Mouse (Mus musculus) intestine, embryonic 14.5 days (tissue): Measurements from ENCODE around the gene Lrriq4. TPM values are rescaled to one million over a fixed set of nuclear protein-coding genes. Genes with fewer than 3 reads are reported as not detected.

ENCODE experiments used
- ATAC-seq: fragments of 200-750 bp; cut with Nextera tagmentation; replicated peaks from 2 replicates; pipeline ENCODE4 v1.8.0; 2017; ENCODE audit warnings: low read depth, moderate number of reproducible peaks, moderate TSS enrichment, moderate library complexity; ENCODE audit not compliant: low FRiP score, low TSS enrichment
- DNase-seq: peaks from one replicate; pipeline ENCODE4 v3.0.0-alpha.2; 2018; ENCODE audit warnings: low spot score
- H3K27ac ChIP-seq: fragments of 300-500 bp; sonication (generic); 2 replicates; pipeline ENCODE4 v1.5.1; 2014; ENCODE audit warnings: low read depth, mild to moderate bottlenecking, control low read depth
- H3K27me3 ChIP-seq: fragments of 300-500 bp; sonication (generic); replicated peaks from 2 replicates; pipeline ENCODE4 v1.6.1; 2014; ENCODE audit warnings: low read length, control low read depth; ENCODE audit not compliant: control insufficient read depth, insufficient read depth
- H3K36me3 ChIP-seq: fragments of 300-500 bp; sonication (generic); 2 replicates; pipeline ENCODE4 v1.6.1; 2014; ENCODE audit warnings: low read length, control low read depth; ENCODE audit not compliant: control insufficient read depth, insufficient read depth
- H3K4me1 ChIP-seq: fragments of 300-500 bp; sonication (generic); replicated peaks from 2 replicates; pipeline ENCODE4 v1.6.1; 2014; ENCODE audit warnings: low read length, control low read depth, mixed read lengths; ENCODE audit not compliant: control insufficient read depth, insufficient read depth
- H3K4me2 ChIP-seq: fragments of 300-500 bp; sonication (generic); 2 replicates; pipeline ENCODE4 v1.6.1; 2014; ENCODE audit warnings: low read length
- H3K4me3 ChIP-seq: fragments of 300-500 bp; sonication (generic); 2 replicates; pipeline ENCODE4 v1.5.1; 2014; ENCODE audit warnings: low read depth, low read length, control low read depth, mixed read lengths
- H3K9ac ChIP-seq: fragments of 300-500 bp; sonication (generic); 2 replicates; pipeline ENCODE4 v1.6.1; 2014; ENCODE audit warnings: mild to moderate bottlenecking, low read length
- H3K9me3 ChIP-seq: fragments of 300-500 bp; sonication (generic); 2 replicates; pipeline ENCODE4 v1.6.1; 2016; ENCODE audit warnings: low read length, control low read depth; ENCODE audit not compliant: control insufficient read depth
- WGBS: fragments of 180-500 bp; shearing (Covaris S2); extraction: QIAGEN DNeasy Blood & Tissue Kit; methylation state at CpG from one replicate; pipeline ENCODE4 v1.1.7; 2014; 5-methylcytosine and 5-hydroxymethylcytosine counted together
- polyA plus RNA-seq: library from polyadenylated mRNA; unstranded; fragments of >200 nt; fragmentation: Nextera tagmentation; extraction: Ambion mirVana; gene quantifications from 2 replicates; pipeline ENCODE4 v1.2.1, GENCODE M21; 2014

The Lrriq4 gene
- polyA plus RNA-seq, 1 experiment from 2014 or later = not detected

DNA sequence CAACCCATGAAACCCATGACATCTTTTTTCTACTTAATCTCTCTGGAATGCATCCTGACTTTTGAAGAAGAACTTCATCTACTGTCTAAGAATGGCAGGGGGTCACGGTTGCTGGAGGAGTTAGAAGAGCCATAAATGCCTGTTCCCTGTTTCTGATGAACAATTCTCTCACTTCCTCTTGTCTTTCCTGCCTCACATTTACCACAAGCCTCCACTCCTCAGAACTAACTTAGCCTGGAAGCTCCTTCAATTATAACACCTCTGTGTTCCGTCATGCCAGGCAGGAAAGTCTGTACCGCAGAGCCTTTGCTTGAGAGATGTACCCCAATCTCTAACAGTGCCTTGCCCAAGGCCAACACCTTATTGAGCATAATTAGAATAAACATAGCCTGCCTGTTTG, 74.3 kb downstream of the Lrriq4 start:
- no peak overlapping the region for H3K4me2 ChIP-seq
- ATAC-seq = no peak
- no peaks in the 10 kb centered on the region for H3K4me1 ChIP-seq
- H3K36me3 ChIP-seq = no peaks in the 10 kb centered on the region
- no peak overlapping the region for H3K9ac ChIP-seq
- no peaks in the 10 kb centered on the region for H3K9me3 ChIP-seq
- no peaks in the 10 kb centered on the region for H3K27me3 ChIP-seq
- DNase-seq = no peak
- H3K4me3 ChIP-seq = no peak overlapping the region
- no peak overlapping the region for H3K27ac ChIP-seq
- 80% methylated on average over 3 of the region's 3 CpGs for WGBS

Other genes with a start within 250 kb of the Lrriq4 start
- 15.2 and 17.6 TPM in 2 replicates for gene Mecom, start 96.5 kb upstream of the Lrriq4 start, polyA plus RNA-seq
- gene Actrt3, start 44.6 kb upstream of the Lrriq4 start, polyA plus RNA-seq = 0.09 and 0.23 TPM in 2 replicates
- 26.7 and 28.7 TPM in 2 replicates for gene Mynn, start 42.4 kb upstream of the Lrriq4 start, polyA plus RNA-seq
- 0.49 and 0.60 TPM in 2 replicates for gene Lrrc34, start 3.4 kb downstream of the Lrriq4 start, polyA plus RNA-seq
- gene Lrrc31, start 55.3 kb downstream of the Lrriq4 start, polyA plus RNA-seq = 0.20 and 0.66 TPM in 2 replicates
- not detected in 2 replicates for gene Samd7, start 101.8 kb downstream of the Lrriq4 start, polyA plus RNA-seq
- 73.9 and 76.5 TPM in 2 replicates for gene Sec62, start 148.4 kb downstream of the Lrriq4 start, polyA plus RNA-seq
- 4.0 TPM in 2 replicates for gene Gpr160, start 211.4 kb downstream of the Lrriq4 start, polyA plus RNA-seq